Mouse (Mus musculus) megakaryocyte-erythroid progenitor cell, adult 5-6 weeks (primary cell): ENCODE results near the gene Tmigd3. TPM values are rescaled to one million over a fixed set of nuclear protein-coding genes. Genes with fewer than 3 reads are reported as not detected.

Source experiments
- total RNA-seq, 2 experiments: library from RNA; stranded (forward) in 1 of 2; stranded (reverse) in 1 of 2; fragments of 200-1000, 215-1000 nt in 1 of 2; fragments of >200 nt in 1 of 2; fragmentation: Nextera tagmentation in 1 of 2; gene quantifications; 2 replicates each; pipeline ENCODE4 v1.2.3; 2014 to 2017

Gene Tmigd3
- total RNA-seq, 2 experiments from 2014 or later, result not detected

Other genes with a start within 250 kb of the Tmigd3 start
- gene Ddx20, start 183.3 kb upstream of the Tmigd3 start, total RNA-seq (2014; fragmentation: Nextera tagmentation), result 23.4 and 30.2 TPM in 2 replicates
- gene Ddx20, start 183.3 kb upstream of the Tmigd3 start, total RNA-seq (2017), result 52.0 and 54.2 TPM in 2 replicates
- 0.59 and 0.74 TPM in 2 replicates for gene Inka2, start 166.3 kb upstream of the Tmigd3 start, total RNA-seq (2014; fragmentation: Nextera tagmentation)
- 0.15 and 0.38 TPM in 2 replicates for gene Inka2, start 166.3 kb upstream of the Tmigd3 start, total RNA-seq (2017)
- 70.6 and 73.8 TPM in 2 replicates for gene Rap1a, start 69.6 kb upstream of the Tmigd3 start, total RNA-seq (2014; fragmentation: Nextera tagmentation)
- 91.7 and 119 TPM in 2 replicates for gene Rap1a, start 69.6 kb upstream of the Tmigd3 start, total RNA-seq (2017)
- not detected in 2 replicates for gene Adora3, start within 50 bp of the Tmigd3 start, total RNA-seq (2014; fragmentation: Nextera tagmentation)
- not detected in 2 replicates for gene Adora3, start within 50 bp of the Tmigd3 start, total RNA-seq (2017)
- gene I830077J02Rik, start 61.8 kb downstream of the Tmigd3 start, total RNA-seq (2014; fragmentation: Nextera tagmentation), result 0.35 and 2.8 TPM in 2 replicates
- gene I830077J02Rik, start 61.8 kb downstream of the Tmigd3 start, total RNA-seq (2017), result 0.52 and 8.0 TPM in 2 replicates
- 77.7 and 84.6 TPM in 2 replicates for gene Wdr77, start 88.5 kb downstream of the Tmigd3 start, total RNA-seq (2014; fragmentation: Nextera tagmentation)
- 37.0 and 37.9 TPM in 2 replicates for gene Wdr77, start 88.5 kb downstream of the Tmigd3 start, total RNA-seq (2017)
- 376 and 381 TPM in 2 replicates for gene Atp5f1, start 89.2 kb downstream of the Tmigd3 start, total RNA-seq (2014; fragmentation: Nextera tagmentation)
- gene Atp5f1, start 89.2 kb downstream of the Tmigd3 start, total RNA-seq (2017), result 527 and 581 TPM in 2 replicates
- gene Ovgp1, start 102.8 kb downstream of the Tmigd3 start, total RNA-seq (2014; fragmentation: Nextera tagmentation), result 5.9 and 7.8 TPM in 2 replicates
- 2.4 and 7.4 TPM in 2 replicates for gene Ovgp1, start 102.8 kb downstream of the Tmigd3 start, total RNA-seq (2017)
- gene Pifo, start 143.7 kb downstream of the Tmigd3 start, total RNA-seq (2014; fragmentation: Nextera tagmentation), result not detected in 2 replicates
- gene Pifo, start 143.7 kb downstream of the Tmigd3 start, total RNA-seq (2017), result not detected in 2 replicates
- gene Chil5, start 161.9 kb downstream of the Tmigd3 start, total RNA-seq (2014; fragmentation: Nextera tagmentation), result not detected in 2 replicates
- gene Chil5, start 161.9 kb downstream of the Tmigd3 start, total RNA-seq (2017), result not detected in 2 replicates
- gene Chia1, start 242.3 kb downstream of the Tmigd3 start, total RNA-seq (2014; fragmentation: Nextera tagmentation), result not detected in 2 replicates
- gene Chia1, start 242.3 kb downstream of the Tmigd3 start, total RNA-seq (2017), result not detected in 2 replicates